Mouse (Mus musculus): ENCODE data around the gene Cptp. TPM values are rescaled to one million over a fixed set of nuclear protein-coding genes. Genes with fewer than 3 reads are reported as not detected.

The Cptp gene
- polyA plus RNA-seq, 2 experiments: 5.6 to 7.6 TPM

GRCm38 (mm10) chr4:155831205-155831766 is 38.0 kb downstream of the Cptp start, which contains the start of gene Aurkaip1:
TSS of gene Aurkaip1 (plus strand) at chr4:155831272.
- peak within 1 kb of the TSS; percentile 90 to 95 for H3K4me3 ChIP-seq (ENCODE audit: insufficient read depth in 1 of 2, low read depth in 2 of 2, low read length in 2 of 2)
- H3K27me3 ChIP-seq (ENCODE audit: control insufficient read depth, insufficient read depth, low read length): no peaks in the 10 kb centered on the region
- peak within 1 kb of the TSS; percentile 85 for H3K4me2 ChIP-seq (ENCODE audit: low read depth)
- TF ChIP-seq EP300 (IDR thresholded peaks at IDR 0.05; ENCODE audit: low read depth) (0 out of 2 replicates have a peak, but pooled peaks have one; percentile 11), CTCF (IDR thresholded peaks at IDR 0.05; ENCODE audit: low read depth) (peak; percentile 98)
- no peaks in the 10 kb centered on the region for H3K9me3 ChIP-seq (ENCODE audit: control insufficient read depth, low read length)
- DNase-seq (ENCODE audit: low read depth in 3 of 3, low spot score in 3 of 3) (peak; percentile 93), ATAC-seq (ENCODE audit: insufficient read depth) (peak; percentile 96)
- H3K4me1 ChIP-seq (replicated peaks; ENCODE audit: control insufficient read depth in 2 of 2, insufficient read depth in 2 of 2, low read length in 1 of 2): peaks cover 6 to 13% of the 10 kb centered on the region in 2 experiments; a peak in 3 of 4 replicates
- peak within 1 kb of the TSS; percentile 95 for H3K9ac ChIP-seq (replicated peaks)
- peaks cover 22% of the 10 kb centered on the region for H3K36me3 ChIP-seq (replicated peaks; ENCODE audit: control insufficient read depth, insufficient read depth, low read depth)
- H3K27ac ChIP-seq: peak within 1 kb of the TSS; percentile 75
- under 1% methylated on average over 49 of the region's 49 CpGs for WGBS (ENCODE audit: insufficient replicate concordance)

- peak overlapping the region; percentile 51; the same call in 1 of the 2 replicates for H3K27ac ChIP-seq
- H3K36me3 ChIP-seq (replicated peaks; ENCODE audit: control insufficient read depth, insufficient read depth, low read depth): peaks cover 27% of the 10 kb centered on the region
- H3K4me1 ChIP-seq (replicated peaks; ENCODE audit: control insufficient read depth in 2 of 2, insufficient read depth in 2 of 2, low read length in 1 of 2): peaks cover 6 to 13% of the 10 kb centered on the region in 2 experiments; a peak in 3 of 4 replicates
- H3K9me3 ChIP-seq (ENCODE audit: control insufficient read depth, low read length): no peaks in the 10 kb centered on the region
- no peaks in the 10 kb centered on the region for H3K27me3 ChIP-seq (ENCODE audit: control insufficient read depth, insufficient read depth, low read length)
- peak overlapping the region; percentile 85 for H3K4me2 ChIP-seq (ENCODE audit: low read depth)
- DNase-seq (ENCODE audit: low read depth in 3 of 3, low spot score in 3 of 3): no peak
- peak overlapping the region; percentile 45; the same call in 1 of the 2 replicates for H3K9ac ChIP-seq (replicated peaks)
- no peak for ATAC-seq (ENCODE audit: insufficient read depth)
- 48% methylated on average over 8 of the region's 8 CpGs for WGBS (ENCODE audit: insufficient replicate concordance)
- peak overlapping the region; percentile 43 to 95; a peak in 3 of 4 replicates for H3K4me3 ChIP-seq (ENCODE audit: insufficient read depth in 1 of 2, low read depth in 2 of 2, low read length in 2 of 2)
- TF ChIP-seq CTCF (IDR thresholded peaks at IDR 0.05; ENCODE audit: low read depth): no peak
- no peak for TF ChIP-seq EP300 (IDR thresholded peaks at IDR 0.05; ENCODE audit: low read depth)
These were observed 38.6 kb downstream of the Cptp start for GRCm38 (mm10) chr4:155830596-155830995.

- Histone ChIP-seq H3K27me3 (ENCODE audit: control insufficient read depth, insufficient read depth, low read length) (no peaks in the 10 kb centered on the region), H3K27ac (no peak overlapping the region), H3K36me3 (replicated peaks; ENCODE audit: control insufficient read depth, insufficient read depth, low read depth) (peaks cover 32% of the 10 kb centered on the region), H3K4me2 (ENCODE audit: low read depth) (no peak overlapping the region; the same call in 1 of the 2 replicates), H3K4me1 (replicated peaks; ENCODE audit: control insufficient read depth in 2 of 2, insufficient read depth in 2 of 2, low read length in 1 of 2) (peaks cover 6 to 13% of the 10 kb centered on the region in 2 experiments; a peak in 3 of 4 replicates), H3K9ac (replicated peaks) (no peak overlapping the region), H3K9me3 (ENCODE audit: control insufficient read depth, low read length) (no peaks in the 10 kb centered on the region), H3K4me3 (ENCODE audit: insufficient read depth in 1 of 2, low read depth in 2 of 2, low read length in 2 of 2) (no peak overlapping the region)
- no peak for DNase-seq (ENCODE audit: low read depth in 3 of 3, low spot score in 3 of 3)
- no peak for ATAC-seq (ENCODE audit: insufficient read depth)
- WGBS (ENCODE audit: insufficient replicate concordance): 83% methylated on average over 4 of the region's 4 CpGs
- no peak for TF ChIP-seq EP300 (IDR thresholded peaks at IDR 0.05; ENCODE audit: low read depth)
- no peak for TF ChIP-seq CTCF (IDR thresholded peaks at IDR 0.05; ENCODE audit: low read depth)
These were observed 39.4 kb downstream of the Cptp start for GRCm38 (mm10) chr4:155829866-155830265.

GRCm38 (mm10) chr4:155823443-155823842 is 45.8 kb downstream of the Cptp start:
- DNase-seq (ENCODE audit: low read depth in 3 of 3, low spot score in 3 of 3) (no peak), ATAC-seq (ENCODE audit: insufficient read depth) (no peak)
- H3K9me3 ChIP-seq (ENCODE audit: control insufficient read depth, low read length): no peaks in the 10 kb centered on the region
- H3K36me3 ChIP-seq (replicated peaks; ENCODE audit: control insufficient read depth, insufficient read depth, low read depth): peaks cover 86% of the 10 kb centered on the region
- no peaks in the 10 kb centered on the region for H3K4me1 ChIP-seq (replicated peaks; ENCODE audit: control insufficient read depth in 2 of 2, insufficient read depth in 2 of 2, low read length in 1 of 2)
- no peak overlapping the region for H3K4me2 ChIP-seq (ENCODE audit: low read depth)
- H3K4me3 ChIP-seq (ENCODE audit: insufficient read depth in 1 of 2, low read depth in 2 of 2, low read length in 2 of 2): no peak overlapping the region
- H3K27me3 ChIP-seq (ENCODE audit: control insufficient read depth, insufficient read depth, low read length): no peaks in the 10 kb centered on the region
- H3K27ac ChIP-seq: no peak overlapping the region
- 95% methylated on average over 16 of the region's 16 CpGs for WGBS (ENCODE audit: insufficient replicate concordance)
- no peak overlapping the region for H3K9ac ChIP-seq (replicated peaks)
- TF ChIP-seq CTCF (IDR thresholded peaks at IDR 0.05; ENCODE audit: low read depth) (no peak), EP300 (IDR thresholded peaks at IDR 0.05; ENCODE audit: low read depth) (no peak)

GRCm38 (mm10) chr4:155821025-155821424 is 48.2 kb downstream of the Cptp start:
- Histone ChIP-seq H3K9me3 (ENCODE audit: control insufficient read depth, low read length) (no peaks in the 10 kb centered on the region), H3K4me3 (ENCODE audit: insufficient read depth in 1 of 2, low read depth in 2 of 2, low read length in 2 of 2) (no peak overlapping the region), H3K27me3 (ENCODE audit: control insufficient read depth, insufficient read depth, low read length) (no peaks in the 10 kb centered on the region), H3K27ac (no peak overlapping the region), H3K4me1 (replicated peaks; ENCODE audit: control insufficient read depth in 2 of 2, insufficient read depth in 2 of 2, low read length in 1 of 2) (no peaks in the 10 kb centered on the region), H3K36me3 (replicated peaks; ENCODE audit: control insufficient read depth, insufficient read depth, low read depth) (peaks cover 90% of the 10 kb centered on the region), H3K4me2 (ENCODE audit: low read depth) (no peak overlapping the region), H3K9ac (replicated peaks) (no peak overlapping the region)
- WGBS (ENCODE audit: insufficient replicate concordance): 78% methylated on average over 7 of the region's 7 CpGs
- ATAC-seq (ENCODE audit: insufficient read depth): no peak
- TF ChIP-seq CTCF (IDR thresholded peaks at IDR 0.05; ENCODE audit: low read depth): peak; percentile 48
- no peak for TF ChIP-seq EP300 (IDR thresholded peaks at IDR 0.05; ENCODE audit: low read depth)
- no peak for DNase-seq (ENCODE audit: low read depth in 3 of 3, low spot score in 3 of 3)
